Mouse (Mus musculus) cerebellum, postnatal 10 days (tissue): Measurements from ENCODE around the gene Pcsk1n.
A peak's percentile ranks its signal among the peaks of the same experiment; 100 is the strongest.
"Not testable (repeated sequence)": the region's sequence is repeated elsewhere in the genome, so short reads cannot be mapped to it uniquely, and the experiment has no call there.

Source experiments
- DNase-seq, 2 experiments: peaks; one replicate each; pipeline ENCODE4 v3.0.0; 2021; ENCODE audit warnings: mixed read lengths in 2 of 2

Pcsk1n gene

DNA sequence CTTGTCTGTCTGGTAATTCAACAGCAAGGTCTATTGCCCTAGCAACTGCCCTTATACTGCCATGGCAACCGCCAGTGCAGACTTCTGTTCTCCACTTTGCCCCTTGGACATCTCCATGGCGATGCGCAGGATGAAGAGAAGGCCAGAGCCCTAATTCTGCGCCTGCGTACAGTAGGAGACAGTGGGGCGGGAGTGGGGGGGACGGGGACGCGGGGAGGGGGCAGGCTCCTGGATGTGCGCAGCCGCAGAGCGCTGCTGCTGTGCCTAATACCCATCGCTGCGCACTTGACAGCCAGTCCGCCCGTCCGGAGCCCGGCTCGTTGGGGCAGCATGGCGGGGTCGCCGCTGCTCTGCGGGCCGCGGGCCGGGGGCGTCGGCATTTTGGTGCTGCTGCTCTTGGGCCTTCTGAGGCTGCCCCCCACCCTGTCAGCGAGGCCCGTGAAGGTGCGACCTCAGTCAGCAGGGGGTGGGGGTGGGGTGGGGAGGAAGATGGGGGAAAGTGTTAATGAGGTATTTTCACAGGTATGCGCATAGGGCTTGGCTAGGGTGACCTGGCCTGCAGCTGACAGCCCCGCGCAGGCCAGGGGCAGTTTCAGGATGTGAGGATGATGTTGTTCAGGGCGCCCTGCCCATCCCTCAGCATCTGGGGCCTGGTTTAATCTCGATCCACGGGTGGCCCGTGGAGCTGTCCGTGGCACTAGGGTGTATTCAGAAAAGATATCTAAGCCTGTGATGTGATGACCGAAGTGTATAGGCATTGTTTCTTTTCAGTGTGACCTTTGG, at the start of gene Pcsk1n:
Gene Pcsk1n, plus strand, starts transcription at position 222 of the 783 bp plus-strand sequence.
- peak; percentile 76 to 82 for DNase-seq

- DNase-seq: no peak
These were observed 49.8 kb upstream of the Pcsk1n start for GRCm38 (mm10) chrX:7869826-7870225.

DNA sequence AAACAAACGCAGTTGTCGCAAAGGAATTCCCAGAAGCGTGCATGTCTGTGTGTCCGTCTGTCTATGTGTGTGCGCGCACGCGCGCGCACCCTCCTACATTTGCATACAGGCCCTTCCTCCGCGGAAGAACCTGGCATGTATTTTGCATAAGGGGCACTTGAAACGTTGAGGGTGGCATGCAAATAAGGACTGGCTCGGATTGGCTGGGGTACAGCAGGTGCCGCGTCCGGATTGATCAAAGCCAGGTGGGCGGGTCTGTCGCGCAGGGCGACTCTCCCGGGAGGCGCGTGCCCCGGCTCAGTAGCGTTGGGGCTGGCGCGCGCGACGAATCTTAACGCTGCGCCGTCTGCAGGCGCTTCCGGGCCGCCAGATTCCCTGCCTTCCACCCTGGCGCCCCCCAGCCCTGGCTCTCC, 41.6 kb upstream of the Pcsk1n start, which contains the start of gene Pim2:
Gene Pim2, plus strand, starts transcription at position 256 of the 413 bp plus-strand sequence.
- DNase-seq: peak; percentile 90 to 93

- peak; percentile 54 to 57 for DNase-seq
These were observed 41.1 kb upstream of the Pcsk1n start for GRCm38 (mm10) chrX:7878495-7878894.

GRCm38 (mm10) chrX:7879819-7880218, 39.8 kb upstream of the Pcsk1n start:
- DNase-seq: peak; percentile 85 to 86

DNA sequence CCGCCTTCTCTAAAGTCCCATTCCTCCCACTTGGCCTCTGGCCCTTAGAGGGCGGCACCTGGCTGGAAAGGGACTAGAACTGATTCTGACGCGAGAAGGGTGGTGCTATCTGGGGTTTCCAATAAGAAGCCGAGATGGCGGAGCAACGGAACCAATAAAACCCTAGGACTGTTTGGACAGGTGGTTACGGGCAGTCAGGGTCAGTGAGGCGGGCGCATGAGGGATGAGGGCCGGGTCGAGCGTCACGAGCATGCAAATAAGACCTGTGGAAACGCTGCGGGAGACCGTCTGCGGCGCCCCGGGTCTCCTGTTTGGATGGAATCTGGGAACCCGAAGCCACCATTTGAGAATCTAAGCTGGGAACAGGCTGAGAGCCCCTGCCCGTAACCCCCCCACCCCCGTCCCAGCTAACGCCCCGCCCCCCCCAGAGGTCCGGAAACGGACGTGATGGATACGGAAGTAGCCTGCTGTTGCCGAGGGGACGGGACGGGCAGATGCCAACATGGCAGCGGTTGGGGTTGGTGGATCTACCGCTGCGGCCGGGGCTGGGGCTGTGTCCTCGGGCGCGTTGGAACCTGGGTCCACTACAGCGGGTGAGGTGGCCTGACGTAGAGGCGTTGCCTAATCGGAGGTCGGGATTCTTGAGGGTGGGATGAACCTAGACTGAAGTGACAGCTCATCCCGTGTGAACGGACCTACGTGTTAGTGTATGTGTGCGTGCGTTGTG, 35.6 kb upstream of the Pcsk1n start, which contains the start of gene Slc35a2:
Gene Slc35a2, plus strand, starts transcription at position 188 of the 727 bp plus-strand sequence.
- DNase-seq: peak; percentile 88 to 92

DNA sequence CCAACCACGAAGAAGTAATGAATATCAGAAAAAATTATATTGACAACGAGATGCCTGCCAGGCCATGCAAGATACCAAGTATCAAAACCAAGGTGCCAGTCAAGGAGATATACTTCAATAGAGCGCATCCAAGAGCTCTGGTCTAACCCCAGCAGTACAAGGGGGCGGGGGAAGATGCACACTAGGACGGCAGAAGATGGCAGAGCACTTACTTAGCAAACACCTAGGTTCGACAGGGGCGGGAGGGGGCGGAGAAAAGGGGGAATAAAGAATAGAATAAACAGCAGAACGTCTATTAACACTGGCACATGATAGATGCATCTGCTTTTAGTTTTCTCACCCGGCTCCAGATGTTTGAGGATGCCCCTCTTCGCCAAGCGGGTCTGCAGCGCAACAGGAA, 21.4 kb upstream of the Pcsk1n start:
- DNase-seq: peak in 1 of 2 experiments; percentile 17

DNA sequence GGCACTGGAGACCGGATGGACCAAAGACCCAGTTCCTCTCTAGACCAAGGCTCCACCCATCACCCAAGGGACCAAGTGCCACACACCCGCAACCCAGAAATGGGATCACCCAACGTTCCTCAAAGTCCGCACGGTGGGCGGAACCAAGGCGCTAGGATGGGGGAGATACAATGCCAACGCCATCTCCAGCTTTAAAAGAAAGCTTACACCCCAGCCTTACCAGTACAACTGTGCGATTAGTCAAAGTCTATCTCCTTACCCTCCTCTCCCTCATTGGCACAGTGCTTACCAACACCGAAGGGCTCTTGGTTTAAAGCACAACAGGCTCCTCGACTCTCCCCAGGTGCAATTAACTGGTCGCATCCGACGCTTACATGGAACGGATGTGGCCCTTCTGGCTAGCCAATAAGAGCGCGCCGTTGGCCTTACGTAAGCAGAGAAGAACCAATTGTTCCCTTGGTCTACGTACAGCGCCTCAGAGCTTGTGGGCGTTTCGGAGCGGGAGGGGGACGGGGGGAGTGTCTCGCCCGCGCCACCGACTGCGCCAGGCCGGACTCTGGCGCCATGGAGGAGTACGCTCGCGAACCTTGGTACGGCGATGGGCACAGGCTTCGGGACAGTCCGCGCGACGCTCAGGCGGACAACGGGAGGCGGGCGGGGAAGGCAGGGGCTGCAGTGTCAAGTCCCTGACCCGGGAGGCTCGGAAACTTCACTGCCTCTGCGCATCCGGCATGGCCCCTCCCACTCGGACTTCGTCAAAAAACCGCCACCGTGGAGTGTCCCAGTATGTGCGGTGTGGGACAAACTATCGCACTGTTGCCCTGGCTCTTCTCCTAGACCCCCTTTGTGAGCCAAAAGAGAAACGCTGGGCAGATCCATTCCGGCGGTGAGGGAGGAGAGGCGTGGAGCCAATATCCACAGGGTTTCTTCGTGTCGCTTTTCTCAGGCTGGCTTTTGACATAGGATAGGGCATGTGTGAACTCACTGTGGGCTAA, 20.4 kb upstream of the Pcsk1n start, which contains the start of the genes Pqbp1 and Timm17b:
Gene Pqbp1, minus strand, starts transcription at position 390 of the 995 bp plus-strand sequence.
Gene Timm17b, plus strand, starts transcription at position 478 of the 995 bp plus-strand sequence.
- peak; percentile 88 to 93 for DNase-seq

DNA sequence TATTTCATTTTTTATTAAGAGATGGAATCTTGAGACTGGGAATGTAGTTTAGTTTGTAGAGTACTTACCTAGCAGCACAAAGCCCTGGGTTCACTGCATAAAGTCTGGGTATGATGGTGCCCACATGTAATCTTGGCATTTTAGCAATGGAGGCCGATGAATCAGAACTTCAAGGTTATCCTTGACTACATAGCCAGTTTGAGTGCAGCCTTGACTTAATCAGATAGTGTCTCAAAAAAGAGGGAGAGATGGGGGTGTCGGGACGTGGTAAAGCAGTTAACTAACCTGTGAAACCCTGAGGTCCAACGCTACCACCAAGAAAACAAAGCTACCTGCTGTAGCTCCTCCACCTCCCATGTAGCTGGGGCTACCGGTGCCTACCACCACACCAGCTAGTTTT, 15.2 kb upstream of the Pcsk1n start:
- no peak for DNase-seq

GRCm38 (mm10) chrX:7907735-7908134, 11.9 kb upstream of the Pcsk1n start, which contains the start of gene Gm10491:
TSS of gene Gm10491 (minus strand) at chrX:7907835.
- DNase-seq: no peak

GRCm38 (mm10) chrX:7909242-7909641, 10.4 kb upstream of the Pcsk1n start, which contains the start of gene Gm10490:
TSS of gene Gm10490 (plus strand) at chrX:7909542.
- DNase-seq: not testable (repeated sequence)

GRCm38 (mm10) chrX:7910473-7910872, 9.1 kb upstream of the Pcsk1n start:
- DNase-seq: no peak

DNA sequence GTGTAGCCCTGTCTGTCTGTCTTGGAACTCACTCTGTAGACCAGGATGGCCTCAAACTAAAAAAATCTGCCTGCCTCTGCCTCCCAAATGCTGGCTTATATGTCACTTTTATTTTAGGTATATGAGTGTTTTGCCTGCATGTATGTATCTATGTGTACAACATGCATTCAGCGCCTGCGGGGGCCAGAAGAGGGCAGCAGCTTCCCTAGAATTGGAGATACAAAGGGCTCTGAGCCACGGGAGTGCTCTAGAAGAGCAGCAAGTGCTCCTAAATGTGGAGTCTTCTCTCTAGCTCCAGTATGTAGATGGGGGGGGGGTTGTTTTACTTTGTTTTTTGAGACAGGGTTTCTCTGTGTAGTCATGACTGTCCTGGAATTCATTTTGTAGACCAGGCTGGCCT, 4.0 kb upstream of the Pcsk1n start:
- peak; percentile 33 to 65 for DNase-seq

- DNase-seq: not testable (repeated sequence)
These were observed 1.7 kb upstream of the Pcsk1n start for GRCm38 (mm10) chrX:7917960-7918359.

- DNase-seq: peak; percentile 26 to 40
These were observed 2.4 kb downstream of the Pcsk1n start for GRCm38 (mm10) chrX:7922032-7922431.

- no peak for DNase-seq
These were observed 6.6 kb downstream of the Pcsk1n start for GRCm38 (mm10) chrX:7926266-7926665.

- no peak for DNase-seq
These were observed 7.5 kb downstream of the Pcsk1n start for GRCm38 (mm10) chrX:7927116-7927515.

DNA sequence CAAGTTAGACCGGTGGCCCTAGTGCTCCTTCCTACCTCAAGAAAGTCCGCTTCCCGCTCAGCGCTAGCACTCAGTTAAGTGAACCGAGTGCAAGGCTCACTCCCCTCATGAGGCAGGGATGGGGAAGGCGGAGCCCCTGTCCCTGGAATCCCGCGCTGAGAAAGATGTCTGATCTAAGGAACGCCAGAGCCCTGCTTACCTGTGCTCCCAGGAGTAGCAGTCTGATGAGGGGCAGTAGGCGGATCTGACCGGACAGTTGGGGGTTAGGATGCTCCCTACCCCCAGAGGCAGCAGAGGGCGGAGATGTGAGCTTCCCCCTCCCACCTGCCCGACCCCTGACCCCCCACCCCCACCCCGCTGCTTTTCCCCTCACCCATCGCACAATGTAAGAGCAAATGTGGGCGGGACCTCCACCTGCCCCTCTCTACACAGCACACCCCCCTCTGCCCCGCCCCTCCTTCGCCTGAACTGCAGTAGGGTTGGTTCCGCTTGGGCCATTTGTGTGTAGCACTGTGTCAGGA, 8.7 kb downstream of the Pcsk1n start, which contains the start of gene Eras:
Gene Eras, minus strand, starts transcription at position 338 of the 521 bp plus-strand sequence.
- DNase-seq: no peak

DNA sequence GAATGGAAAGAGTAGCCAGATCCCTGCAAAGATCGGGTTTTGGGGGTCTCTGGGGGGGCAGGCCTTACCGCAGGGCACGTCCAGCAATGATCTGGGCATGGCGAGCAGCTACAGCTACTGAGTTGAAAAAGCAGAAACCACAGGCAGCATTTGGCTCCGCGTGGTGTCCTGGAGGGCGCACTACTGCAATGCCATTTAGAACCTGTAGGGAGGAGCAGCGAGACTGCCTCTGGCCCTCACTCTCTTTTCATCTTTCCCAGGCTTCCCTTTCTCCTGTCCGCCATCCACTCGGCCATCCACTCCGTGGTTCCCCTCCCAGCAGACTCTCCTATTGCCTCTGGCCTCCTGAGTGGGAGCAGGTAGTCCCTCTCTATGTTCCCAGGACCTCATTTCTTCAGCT, 17.3 kb downstream of the Pcsk1n start:
- peak in 1 of 2 experiments; percentile 16 for DNase-seq

GRCm38 (mm10) chrX:7937667-7938066, 18.0 kb downstream of the Pcsk1n start:
- no peak for DNase-seq

DNA sequence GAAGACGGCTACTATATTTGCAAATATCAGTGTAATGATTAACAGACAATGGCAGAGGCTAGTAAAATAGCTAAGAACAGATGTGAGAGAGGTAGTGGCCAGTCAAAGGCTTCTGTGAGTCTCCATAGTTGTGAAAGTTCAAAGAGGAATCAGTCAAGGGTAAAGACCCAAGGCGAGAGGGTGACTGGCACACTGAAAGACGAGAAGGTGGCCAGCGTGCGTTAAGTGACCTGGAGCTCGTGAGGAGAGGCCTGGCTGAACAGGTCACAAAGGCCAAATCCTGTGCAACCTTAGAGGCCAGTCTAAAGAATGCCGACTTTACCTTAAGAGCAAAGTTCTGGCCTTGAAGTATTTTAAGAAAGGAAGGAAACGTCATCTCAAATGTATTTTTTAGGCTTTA, 26.0 kb downstream of the Pcsk1n start:
- DNase-seq: no peak
